Mouse (Mus musculus) brain, embryonic 14.5 days (tissue): ENCODE results near the gene Camta1.

Source experiments
- CTCF ChIP-seq: fragments of 200-500 bp; IDR thresholded peaks from 2 replicates; pipeline ENCODE4 v1.5.1; 2012; ENCODE audit warnings: inconsistent platforms, mild to moderate bottlenecking, moderate library complexity, borderline replicate concordance; ENCODE audit not compliant: insufficient read depth, insufficient read length; ENCODE audit errors: extremely low read depth
- POLR2A ChIP-seq: fragments of 200-500 bp; IDR thresholded peaks from 2 replicates; pipeline ENCODE4 v1.6.1; 2012; ENCODE audit warnings: mild to moderate bottlenecking, inconsistent platforms, borderline replicate concordance; ENCODE audit not compliant: poor library complexity, insufficient read depth, insufficient read length, severe bottlenecking; ENCODE audit errors: extremely low read depth

DNA sequence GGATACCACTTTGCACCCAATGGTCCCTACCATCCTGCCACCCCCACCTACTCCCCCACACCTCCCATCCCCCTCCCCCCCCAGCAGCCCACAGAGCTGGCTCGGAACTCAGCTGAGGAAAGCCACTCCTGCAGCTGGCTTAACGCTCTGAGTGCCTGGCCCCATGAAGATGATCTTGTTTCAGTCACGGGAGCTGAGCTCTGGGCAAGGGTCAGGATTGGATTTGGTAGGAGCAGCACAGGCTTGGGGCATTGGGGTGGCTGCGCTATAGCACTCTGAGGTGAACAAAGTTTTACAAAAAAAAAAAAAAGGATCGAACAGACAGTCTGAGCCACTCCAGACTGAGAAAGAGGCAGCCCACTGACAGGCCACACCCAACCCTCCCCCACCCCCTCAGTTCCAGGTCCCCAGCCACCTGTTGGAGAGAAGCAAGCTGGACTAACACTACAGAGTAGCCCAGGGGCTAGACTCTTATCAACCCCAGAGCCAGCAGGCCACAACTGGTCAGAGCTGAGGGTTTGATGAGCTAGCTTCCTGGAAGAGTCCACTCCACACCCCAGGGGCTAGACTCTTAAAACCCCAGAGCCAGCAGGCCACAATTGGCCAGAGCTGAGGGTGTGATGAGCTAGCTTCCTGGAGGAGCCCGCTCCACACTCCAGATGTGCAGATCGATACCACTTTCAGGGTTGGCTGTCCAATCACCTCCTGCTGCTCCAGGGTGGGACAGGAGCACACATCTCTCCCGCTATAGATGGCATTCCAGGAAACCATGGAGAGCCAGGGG, 966.8 kb downstream of the Camta1 start:
- TF ChIP-seq CTCF (no peak), POLR2A (no peak)
